In the genomic region with DNA sequence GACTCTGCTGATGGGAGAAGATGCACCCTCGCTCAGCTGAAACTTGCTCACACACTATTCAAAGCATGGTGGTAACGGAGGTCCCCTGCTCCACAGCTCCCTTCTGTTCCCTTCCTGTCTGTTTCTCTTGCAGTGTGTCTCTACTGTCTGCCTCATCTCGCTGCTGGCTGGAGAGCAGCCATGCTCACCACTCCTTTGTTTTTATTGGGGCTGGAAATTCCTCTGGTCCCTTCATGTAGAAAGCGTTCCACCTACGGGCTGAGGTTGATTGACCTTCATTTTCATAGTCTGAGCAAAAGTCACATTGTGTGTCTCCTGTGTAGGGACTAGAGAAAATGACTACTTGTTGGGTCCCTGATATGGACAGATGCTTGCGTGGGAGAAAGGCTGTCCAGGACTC, we compare ENCODE assay signal across 21 mouse cellular contexts.
DNase-seq lines count a peak whose midpoint lies in the region; ATAC-seq and TF ChIP-seq lines count a peak whose summit lies in the region.
"Had no signal": no experiment of that assay in that cellular context is flagged by ENCODE, and none has a peak within 500 bp of the region (broad histone marks: within the 10 kb centered on the region; RNA-seq: fewer than 3 reads in every experiment).

No protein-coding gene starts in this region.

- in situ Hi-C loops in Patski (cut with MboI; ENCODE audit: low pct_unique_long_range_greater_than_20kb) = loop anchor here (5.0 kb wide), 1 partner anchor 101 kb away; a partner anchor contains a TSS

- no peak for TF ChIP-seq CTCF in hindbrain, postnatal 0 days (IDR thresholded peaks at IDR 0.05; ENCODE audit: low read depth)
- no peak for TF ChIP-seq CTCF in Patski (IDR thresholded peaks at IDR 0.05)

- 71% methylated on average over 6 of the region's 6 CpGs for WGBS in hindbrain, embryonic 10.5 days
- WGBS in hindbrain, postnatal 0 days = 69% methylated on average over 6 of the region's 6 CpGs
- 80% methylated on average over 6 of the region's 6 CpGs for WGBS in midbrain, embryonic 10.5 days

- peaks cover 14% of the 10 kb centered on the region for H3K36me3 ChIP-seq in hindbrain, embryonic 10.5 days
- no peaks in the 10 kb centered on the region for H3K36me3 ChIP-seq in hindbrain, postnatal 0 days (ENCODE audit: insufficient read depth, low read length)
- peaks cover 9% of the 10 kb centered on the region for H3K36me3 ChIP-seq in midbrain, embryonic 10.5 days
- H3K36me3 ChIP-seq: heart, embryonic 12.5 days had no signal

- no peak overlapping the region for H3K9ac ChIP-seq in hindbrain, postnatal 0 days (replicated peaks; ENCODE audit: low read length)
- H3K9ac ChIP-seq: forebrain, postnatal 0 days; heart, embryonic 12.5 days; limb, embryonic 13.5 days; liver, embryonic 14.5 days; lung, embryonic 15.5 days had no signal

- POLR2A ChIA-PET in Patski (lab: Charles Lee) = no interaction called here

- H3K27me3 ChIP-seq in hindbrain, embryonic 10.5 days (ENCODE audit: insufficient read depth, poor library complexity, severe bottlenecking) = no peaks in the 10 kb centered on the region
- H3K27me3 ChIP-seq in hindbrain, postnatal 0 days (ENCODE audit: insufficient read depth, low read length) = no peaks in the 10 kb centered on the region
- no peaks in the 10 kb centered on the region for H3K27me3 ChIP-seq in Patski
- no peaks in the 10 kb centered on the region for H3K27me3 ChIP-seq in midbrain, embryonic 10.5 days (ENCODE audit: low read depth, poor library complexity, severe bottlenecking)
- H3K27me3 ChIP-seq: heart, embryonic 12.5 days; limb, embryonic 13.5 days; lung, embryonic 15.5 days had no signal

- H3K9me3 ChIP-seq in hindbrain, embryonic 10.5 days = no peaks in the 10 kb centered on the region
- H3K9me3 ChIP-seq in hindbrain, postnatal 0 days (ENCODE audit: low read length) = no peaks in the 10 kb centered on the region
- H3K9me3 ChIP-seq in midbrain, embryonic 10.5 days (replicated peaks) = no peaks in the 10 kb centered on the region
- H3K9me3 ChIP-seq: heart, embryonic 12.5 days; limb, embryonic 13.5 days; lung, embryonic 15.5 days had no signal

- H3K4me3 ChIP-seq in hindbrain, embryonic 10.5 days = no peak overlapping the region
- H3K4me3 ChIP-seq in hindbrain, postnatal 0 days (ENCODE audit: low read length) = no peak overlapping the region
- no peak overlapping the region for H3K4me3 ChIP-seq in midbrain, embryonic 10.5 days
- H3K4me3 ChIP-seq: gastrocnemius, adult 2 months; heart, embryonic 12.5 days; limb, embryonic 13.5 days; lung, embryonic 15.5 days had no signal

- H3K4me2 ChIP-seq in hindbrain, postnatal 0 days (ENCODE audit: low read depth, low read length) = no peak overlapping the region
- H3K4me2 ChIP-seq: heart, embryonic 12.5 days; limb, embryonic 13.5 days; lung, embryonic 15.5 days; midbrain, embryonic 11.5 days had no signal

- ATAC-seq in hindbrain, postnatal 0 days = no peak
- peak; percentile 80 for ATAC-seq in Patski
- ATAC-seq: CD4-positive, CD25-positive, alpha-beta regulatory T cell, adult 4 months; forebrain, postnatal 0 days had no signal

- 0 out of 2 replicates have a peak overlapping the region, but pooled peaks have one; percentile 12 for H3K27ac ChIP-seq in hindbrain, embryonic 10.5 days
- H3K27ac ChIP-seq in hindbrain, postnatal 0 days = no peak overlapping the region
- H3K27ac ChIP-seq in midbrain, embryonic 10.5 days (replicated peaks) = no peak overlapping the region
- H3K27ac ChIP-seq: gastrocnemius, adult 2 months; limb, embryonic 13.5 days; liver, embryonic 14.5 days; lung, embryonic 15.5 days had no signal

- CTCF ChIA-PET in Patski (lab: Charles Lee) = interaction anchor here (0.7 to 1.4 kb wide), 2 partner anchors 15 to 36 kb away, joined by 3 read pairs; no protein-coding TSS in a partner anchor

- DNase-seq in hindbrain, embryonic 10.5 days (ENCODE audit: low spot score) = no peak
- no peak for DNase-seq in hindbrain, postnatal 0 days (ENCODE audit: low spot score)
- DNase-seq in Patski (ENCODE audit: low read depth, low spot score) = no peak
- peak; percentile 64 for DNase-seq in kidney, adult 9 months
- peak; percentile 55 for DNase-seq in kidney, postnatal 14 days
- DNase-seq in midbrain, embryonic 10.5 days (ENCODE audit: low spot score) = no peak
- no peak for DNase-seq in adrenal gland, postnatal 36 days
- DNase-seq in right cerebral cortex, postnatal 25 days = no peak
- DNase-seq: adrenal gland, adult 2 months; cerebellum, adult 18-20 months; cerebellum, postnatal 14 days; forebrain, postnatal 0 days; gastrocnemius, adult 2 months; heart, postnatal 10 days; thymus, postnatal 14 days had no signal

- H3K4me1 ChIP-seq in hindbrain, embryonic 10.5 days (replicated peaks) = 0 out of 2 replicates have a peak, but pooled peaks cover 3% of the 10 kb centered on the region
- H3K4me1 ChIP-seq in hindbrain, postnatal 0 days (ENCODE audit: insufficient read depth, low read length) = no peaks in the 10 kb centered on the region
- H3K4me1 ChIP-seq in midbrain, embryonic 10.5 days = no peaks in the 10 kb centered on the region; the same call in 1 of the 2 replicates

Comparison
In these comparisons a context has a peak if more than half of its experiments do, and no peak if none do; other contexts are left out.
1. DNase-seq: peak in kidney, adult 9 months (single experiment) and kidney, postnatal 14 days (single experiment); none in hindbrain, embryonic 10.5 days (single experiment), hindbrain, postnatal 0 days (single experiment), Patski (single experiment), midbrain, embryonic 10.5 days (single experiment), adrenal gland, postnatal 36 days (0 of 2) and right cerebral cortex, postnatal 25 days (single experiment).